Mouse (Mus musculus) small intestine, adult 10 weeks (tissue): ENCODE results near the gene Ifi203. TPM values are rescaled to one million over a fixed set of nuclear protein-coding genes. Genes with fewer than 3 reads are reported as not detected.

ENCODE experiments used
- polyA plus RNA-seq: library from polyadenylated mRNA; stranded (reverse); fragments of 350-450 nt; fragmentation: Illumina TruSeq; extraction: RNeasy Lipid Tissue Mini Kit (QIAGEN cat#74804); gene quantifications from one replicate; pipeline ENCODE4 v1.2.3, GENCODE M21; 2014; ENCODE audit warnings: low replicate concordance

The Ifi203 gene
- 65.1 TPM for polyA plus RNA-seq

GRCm38 (mm10) chr1:173941924-173942779 lies at the start of gene Ifi203, which contains the start of gene Mndal:
Gene Ifi203 (minus strand): TSS chr1:173942672.
Gene Mndal (minus strand): TSS chr1:173942491.

GRCm38 (mm10) chr1:173982694-173983305 lies 40.3 kb upstream of the Ifi203 start, which contains the start of gene Ifi202b:
Gene Ifi202b (minus strand): TSS chr1:173982744.

GRCm38 (mm10) chr1:173912548-173913255 lies 29.8 kb downstream of the Ifi203 start, which contains the start of gene Ifi211:
Gene Ifi211 (minus strand): TSS chr1:173913046.

Other genes starting within 250 kb of the Ifi203 start
- gene Ifi207, start 200.9 kb downstream of the Ifi203 start, polyA plus RNA-seq = 11.9 TPM
- gene Ifi204, start 175.7 kb downstream of the Ifi203 start, polyA plus RNA-seq = 19.2 TPM
- gene Ifi211, start 29.6 kb downstream of the Ifi203 start, polyA plus RNA-seq = 15.0 TPM
- gene Mndal, start 181 bp downstream of the Ifi203 start, polyA plus RNA-seq = 95.8 TPM
- not detected for gene Ifi202b, start 40.1 kb upstream of the Ifi203 start, polyA plus RNA-seq
- 11.8 TPM for gene Ifi205, start 89.1 kb upstream of the Ifi203 start, polyA plus RNA-seq
- gene Olfr433, start 98.0 kb upstream of the Ifi203 start, polyA plus RNA-seq = not detected
- not detected for gene Olfr432, start 106.5 kb upstream of the Ifi203 start, polyA plus RNA-seq
- not detected for gene Olfr430, start 123.9 kb upstream of the Ifi203 start, polyA plus RNA-seq
- gene Olfr429, start 141.7 kb upstream of the Ifi203 start, polyA plus RNA-seq = not detected
- not detected for gene Olfr427, start 154.2 kb upstream of the Ifi203 start, polyA plus RNA-seq
- not detected for gene Olfr231, start 178.5 kb upstream of the Ifi203 start, polyA plus RNA-seq
- gene Olfr424, start 188.8 kb upstream of the Ifi203 start, polyA plus RNA-seq = not detected
- not detected for gene Olfr420, start 213.0 kb upstream of the Ifi203 start, polyA plus RNA-seq
- gene Spta1, start 230.1 kb upstream of the Ifi203 start, polyA plus RNA-seq = not detected